Mouse (Mus musculus): ENCODE results near the gene Pmel.

- TF ChIP-seq CTCF (IDR thresholded peaks at IDR 0.05; ENCODE audit: extremely low read depth, insufficient read length, insufficient replicate concordance, low read depth, low read length) (no peak), POLR2A (IDR thresholded peaks at IDR 0.05; ENCODE audit: low read depth, low read length) (no peak)
Observed at GRCm38 (mm10) chr10:128656731-128657130, 47.3 kb upstream of the Pmel start.
